Mouse (Mus musculus) forebrain, embryonic 11.5 days (tissue): ENCODE results near the gene Vmn1r139. TPM values are rescaled to one million over a fixed set of nuclear protein-coding genes. Genes with fewer than 3 reads are reported as not detected.
"Not testable (repeated sequence)": the region's sequence is repeated elsewhere in the genome, so short reads cannot be mapped to it uniquely, and the experiment has no call there.

Source experiments
- ATAC-seq: fragments of 200-750 bp; cut with Nextera tagmentation; replicated peaks from 2 replicates; pipeline ENCODE4 v1.8.0; 2017; ENCODE audit warnings: moderate TSS enrichment; ENCODE audit not compliant: low FRiP score
- DNase-seq: peaks from one replicate; pipeline ENCODE4 v3.0.0-alpha.2; 2017; ENCODE audit warnings: low spot score
- H3K27ac ChIP-seq: fragments of 300-500 bp; sonication (generic); 2 replicates; pipeline ENCODE4 v1.5.1; 2014; ENCODE audit warnings: low read depth, low read length
- H3K27me3 ChIP-seq: fragments of 300-500 bp; sonication (generic); 2 replicates; pipeline ENCODE4 v1.6.1; 2014; ENCODE audit warnings: mild to moderate bottlenecking, low read length, mixed read lengths; ENCODE audit not compliant: control insufficient read depth, insufficient read depth
- H3K36me3 ChIP-seq: fragments of 300-500 bp; sonication (generic); 2 replicates; pipeline ENCODE4 v1.6.1; 2014; ENCODE audit warnings: mild to moderate bottlenecking, low read length, moderate library complexity, mixed read lengths; ENCODE audit not compliant: control insufficient read depth, insufficient read depth
- H3K4me1 ChIP-seq: fragments of 300-500 bp; sonication (generic); replicated peaks from 2 replicates; pipeline ENCODE4 v1.6.1; 2014; ENCODE audit warnings: low read length, mixed read lengths; ENCODE audit not compliant: control insufficient read depth, insufficient read depth
- H3K4me2 ChIP-seq: fragments of 300-500 bp; sonication (generic); 2 replicates; pipeline ENCODE4 v1.6.1; 2014; ENCODE audit warnings: low read depth, mild to moderate bottlenecking, low read length, moderate library complexity, mixed read lengths; ENCODE audit not compliant: severe bottlenecking
- H3K4me3 ChIP-seq: fragments of 300-500 bp; sonication (generic); 2 replicates; pipeline ENCODE4 v1.5.1; 2014; ENCODE audit warnings: low read depth, low read length
- H3K9ac ChIP-seq: fragments of 300-500 bp; sonication (generic); 2 replicates; pipeline ENCODE4 v1.6.1; 2014; ENCODE audit warnings: low read length
- H3K9me3 ChIP-seq: fragments of 300-500 bp; sonication (generic); 2 replicates; pipeline ENCODE4 v1.6.1; 2016; ENCODE audit warnings: low read length, mixed read lengths; ENCODE audit not compliant: control insufficient read depth
- WGBS: fragments of 180-500 bp; shearing (Covaris S2); extraction: QIAGEN DNeasy Blood & Tissue Kit; methylation state at CpG from one replicate; pipeline ENCODE4 v1.1.7; 2014; 5-methylcytosine and 5-hydroxymethylcytosine counted together
- polyA plus RNA-seq: library from polyadenylated mRNA; unstranded; fragments of >200 nt; fragmentation: Nextera tagmentation; extraction: Ambion mirVana; gene quantifications from 2 replicates; pipeline ENCODE4 v1.2.1, GENCODE M21; 2014

Gene Vmn1r139
- not detected in 2 replicates for polyA plus RNA-seq

- H3K9me3 ChIP-seq, DNase-seq, ATAC-seq, H3K27me3 ChIP-seq, H3K4me1 ChIP-seq, H3K4me3 ChIP-seq, H3K36me3 ChIP-seq, H3K27ac ChIP-seq, H3K9ac ChIP-seq, H3K4me2 ChIP-seq: not testable (repeated sequence)
- WGBS: no CpG with 5 or more reads among the region's 7 CpGs
Observed at GRCm38 (mm10) chr7:22068757-22069156, at the start of gene Vmn1r139. TSS of gene Vmn1r139 (plus strand) at chr7:22069057.

GRCm38 (mm10) chr7:22028797-22029196 lies 40.1 kb upstream of the Vmn1r139 start, which contains the start of gene Vmn1r138:
TSS of gene Vmn1r138 (minus strand) at chr7:22028897.
- H3K27ac ChIP-seq, H3K4me1 ChIP-seq, H3K27me3 ChIP-seq, H3K9me3 ChIP-seq, H3K4me3 ChIP-seq, H3K9ac ChIP-seq, ATAC-seq, H3K36me3 ChIP-seq, DNase-seq, H3K4me2 ChIP-seq: not testable (repeated sequence)
- no CpG with 5 or more reads among the region's 2 CpGs for WGBS

- not testable (repeated sequence) for H3K4me3 ChIP-seq, ATAC-seq, H3K27me3 ChIP-seq, H3K36me3 ChIP-seq, H3K4me2 ChIP-seq, H3K4me1 ChIP-seq, H3K9me3 ChIP-seq, DNase-seq, H3K9ac ChIP-seq, H3K27ac ChIP-seq
- WGBS: no CpG with 5 or more reads among the region's 1 CpGs
Observed at GRCm38 (mm10) chr7:22056205-22056604, 12.7 kb upstream of the Vmn1r139 start, which contains the start of gene Gm6176. TSS of gene Gm6176 (minus strand) at chr7:22056305.

GRCm38 (mm10) chr7:22118145-22118544 lies 49.3 kb downstream of the Vmn1r139 start, which contains the start of gene Gm16451:
TSS of gene Gm16451 (minus strand) at chr7:22118245.
- not testable (repeated sequence) for H3K9me3 ChIP-seq, H3K4me2 ChIP-seq, H3K4me3 ChIP-seq, DNase-seq, H3K27me3 ChIP-seq, H3K36me3 ChIP-seq, ATAC-seq, H3K9ac ChIP-seq, H3K27ac ChIP-seq, H3K4me1 ChIP-seq
- WGBS: no CpG with 5 or more reads among the region's 2 CpGs

- not testable (repeated sequence) for ATAC-seq
- WGBS: no CpG with 5 or more reads among the region's 5 CpGs
Observed at GRCm38 (mm10) chr7:22134641-22135040, 65.8 kb downstream of the Vmn1r139 start, which contains the start of gene Gm10666. TSS of gene Gm10666 (minus strand) at chr7:22134741.

More at GRCm38 (mm10) chr7:22134641-22135040, 65.8 kb downstream of the Vmn1r139 start, which contains the start of gene Gm10666:
- H3K9ac ChIP-seq, H3K9me3 ChIP-seq, H3K27me3 ChIP-seq, H3K36me3 ChIP-seq, H3K4me2 ChIP-seq, H3K27ac ChIP-seq, DNase-seq, H3K4me3 ChIP-seq, H3K4me1 ChIP-seq: not testable (repeated sequence)

Other genes with a start within 250 kb of the Vmn1r139 start
- gene Vmn1r135, start 236.7 kb upstream of the Vmn1r139 start, polyA plus RNA-seq: not detected in 2 replicates
- not detected in 2 replicates for gene Gm5725, start 224.8 kb upstream of the Vmn1r139 start, polyA plus RNA-seq
- not detected in 2 replicates for gene Gm5891, start 147.8 kb upstream of the Vmn1r139 start, polyA plus RNA-seq
- not detected in 2 replicates for gene Vmn1r137, start 74.5 kb upstream of the Vmn1r139 start, polyA plus RNA-seq
- gene Vmn1r138, start 40.2 kb upstream of the Vmn1r139 start, polyA plus RNA-seq: not detected in 2 replicates
- gene Gm6176, start 12.8 kb upstream of the Vmn1r139 start, polyA plus RNA-seq: not detected in 2 replicates
- gene Gm16451, start 49.2 kb downstream of the Vmn1r139 start, polyA plus RNA-seq: not detected in 2 replicates
- gene Gm10666, start 65.7 kb downstream of the Vmn1r139 start, polyA plus RNA-seq: not detected in 2 replicates
- gene Vmn1r142, start 95.0 kb downstream of the Vmn1r139 start, polyA plus RNA-seq: not detected in 2 replicates
- not detected in 2 replicates for gene Vmn1r143, start 120.3 kb downstream of the Vmn1r139 start, polyA plus RNA-seq
- not detected in 2 replicates for gene Gm8653, start 132.2 kb downstream of the Vmn1r139 start, polyA plus RNA-seq
- not detected in 2 replicates for gene Gm8453, start 160.4 kb downstream of the Vmn1r139 start, polyA plus RNA-seq